ENCODE assay signal across 8 mouse cellular contexts in genomic region chr11:21570109-21570474, GRCm38 (mm10). TPM values are rescaled to one million over a fixed set of nuclear protein-coding genes. Genes with fewer than 3 reads are reported as not detected.
A peak's percentile ranks its signal among the peaks of the same experiment; 100 is the strongest.
DNase-seq lines count a peak whose midpoint lies in the region; ATAC-seq and TF ChIP-seq lines count a peak whose summit lies in the region.

No protein-coding gene starts in this region.

- H3K27me3 ChIP-seq in heart, adult 2 months (ENCODE audit: control insufficient read depth, insufficient read depth, low read length), result no peaks in the 10 kb centered on the region
- no peaks in the 10 kb centered on the region for H3K27me3 ChIP-seq in forebrain, embryonic 13.5 days
- H3K27me3 ChIP-seq in kidney, embryonic 14.5 days (ENCODE audit: control insufficient read depth, insufficient read depth, low read length), result no peaks in the 10 kb centered on the region
- no peaks in the 10 kb centered on the region for H3K27me3 ChIP-seq in myocyte (ENCODE audit: control insufficient read depth, insufficient read depth, insufficient read length)

- H3K4me3 ChIP-seq in heart, adult 2 months, result peak overlapping the region; percentile 72
- H3K4me3 ChIP-seq in forebrain, embryonic 13.5 days, result peak overlapping the region; percentile 17
- peak overlapping the region; percentile 77; the same call in 1 of the 2 replicates for H3K4me3 ChIP-seq in kidney, embryonic 14.5 days (ENCODE audit: low read length)
- H3K4me3 ChIP-seq in myocyte, result peak overlapping the region; percentile 87

- intact Hi-C loops in heart, adult 2 months (cut with DNase I), result loop anchor here (5.0 kb wide), 1 partner anchor 203 kb away; no protein-coding TSS in a partner anchor
- intact Hi-C loops in heart, postnatal 25 days (cut with DNase I), result loop anchor here (5.0 kb wide), 1 partner anchor 1687 kb away; the partner anchor contains the start of gene Xpo1
- intact Hi-C loops in left cerebral cortex, postnatal 4 days (cut with DNase I), result no loop called here

- H3K9me3 ChIP-seq in forebrain, embryonic 13.5 days (replicated peaks), result no peaks in the 10 kb centered on the region
- no peaks in the 10 kb centered on the region for H3K9me3 ChIP-seq in kidney, embryonic 14.5 days (ENCODE audit: control insufficient read depth, low read length)

- H3K9ac ChIP-seq in heart, adult 2 months (ENCODE audit: low read depth, low read length), result peak overlapping the region; percentile 60
- H3K9ac ChIP-seq in forebrain, embryonic 13.5 days, result peak overlapping the region; percentile 34; the same call in 1 of the 2 replicates
- 0 out of 2 replicates have a peak overlapping the region, but pooled peaks have one; percentile 18 for H3K9ac ChIP-seq in kidney, embryonic 14.5 days (ENCODE audit: low read depth, low read length)

- peak overlapping the region; percentile 45 for H3K4me2 ChIP-seq in forebrain, embryonic 13.5 days
- peak overlapping the region; percentile 70 for H3K4me2 ChIP-seq in kidney, embryonic 14.5 days (replicated peaks; ENCODE audit: low read depth, low read length)
- H3K4me2 ChIP-seq in myocyte (ENCODE audit: low read depth), result peak overlapping the region; percentile 85

- H3K79me2 ChIP-seq in heart, adult 2 months (replicated peaks; ENCODE audit: control insufficient read depth, insufficient read depth, low read length), result 0 out of 2 replicates have a peak, but pooled peaks cover 1% of the 10 kb centered on the region
- peaks cover 48% of the 10 kb centered on the region for H3K79me2 ChIP-seq in myocyte (ENCODE audit: control insufficient read depth, insufficient read depth)

- TF ChIP-seq CTCF in heart, adult 2 months (IDR thresholded peaks at IDR 0.05), result no peak

- TF ChIP-seq POLR2A in heart, adult 2 months (IDR thresholded peaks at IDR 0.05; ENCODE audit: insufficient read depth, low read depth, low read length), result 0 out of 2 replicates have a peak, but pooled peaks have one; percentile 13
- no peak for TF ChIP-seq POLR2A in myocyte (IDR thresholded peaks at IDR 0.05; ENCODE audit: insufficient read length, low read depth)

- H3ac ChIP-seq in myocyte (ENCODE audit: control insufficient read depth, insufficient read length), result no peak overlapping the region

- 38% methylated on average over 2 of the region's 2 CpGs for WGBS in heart, adult 2 months
- WGBS in forebrain, embryonic 13.5 days, result 37% methylated on average over 2 of the region's 2 CpGs
- WGBS in kidney, embryonic 14.5 days, result 75% methylated on average over 2 of the region's 2 CpGs

- no peak for TF ChIP-seq EP300 in heart, adult 2 months (IDR thresholded peaks at IDR 0.05; ENCODE audit: insufficient read depth, low read depth, low read length)

- H3K4me1 ChIP-seq in heart, adult 2 months (ENCODE audit: control insufficient read depth, insufficient read depth, low read length), result peaks cover 6% of the 10 kb centered on the region
- peaks cover 29% of the 10 kb centered on the region for H3K4me1 ChIP-seq in forebrain, embryonic 13.5 days
- H3K4me1 ChIP-seq in kidney, embryonic 14.5 days (ENCODE audit: control insufficient read depth, insufficient read depth, low read length), result peaks cover 19% of the 10 kb centered on the region

- ATAC-seq in forebrain, embryonic 13.5 days, result no peak
- ATAC-seq in kidney, embryonic 14.5 days (ENCODE audit: low FRiP score, low TSS enrichment), result no peak
- ATAC-seq in erythroid progenitor cell, adult 5-6 weeks (replicated peaks; ENCODE audit: low FRiP score, poor library complexity, severe bottlenecking), result no peak

- peaks cover 25% of the 10 kb centered on the region for H3K36me3 ChIP-seq in heart, adult 2 months (ENCODE audit: control insufficient read depth, insufficient read depth, low read length)
- H3K36me3 ChIP-seq in forebrain, embryonic 13.5 days (ENCODE audit: poor library complexity, severe bottlenecking), result peaks cover 17% of the 10 kb centered on the region
- peaks cover 14% of the 10 kb centered on the region; the same call in 1 of the 2 replicates for H3K36me3 ChIP-seq in kidney, embryonic 14.5 days (ENCODE audit: control insufficient read depth, insufficient read depth, low read length)
- H3K36me3 ChIP-seq in myocyte (ENCODE audit: control insufficient read depth, insufficient read depth), result peaks cover 13% of the 10 kb centered on the region

- H3K27ac ChIP-seq in heart, adult 2 months, result peak overlapping the region; percentile 96
- no peak overlapping the region; the same call in 1 of the 2 replicates for H3K27ac ChIP-seq in forebrain, embryonic 13.5 days
- peak overlapping the region; percentile 17; the same call in 1 of the 2 replicates for H3K27ac ChIP-seq in kidney, embryonic 14.5 days (ENCODE audit: low read depth, low read length)

- no peak for DNase-seq in heart, adult 2 months
- DNase-seq in heart, postnatal 25 days (ENCODE audit: low spot score), result no peak
- DNase-seq in frontal cortex, postnatal 36 days (ENCODE audit: low spot score in 2 of 2), result no peak
- no peak for DNase-seq in left cerebral cortex, postnatal 4 days

TF ChIP-seq in myocyte, 11 proteins besides CTCF, POLR2A, EP300 and RAD21:
- TF ChIP-seq CEBPB (IDR thresholded peaks at IDR 0.05; ENCODE audit: insufficient read depth, poor library complexity, severe bottlenecking) (no peak), MYOD1 (IDR thresholded peaks at IDR 0.05; ENCODE audit: control insufficient read depth in 1 of 3, insufficient read length in 2 of 3, low read depth in 2 of 3) (no peak), SRF (IDR thresholded peaks at IDR 0.05; ENCODE audit: control insufficient read depth, insufficient read length, low read depth) (no peak), MYOG (IDR thresholded peaks at IDR 0.05; ENCODE audit: control insufficient read depth in 1 of 3, insufficient read depth in 1 of 3, insufficient read length in 2 of 3, low read depth in 2 of 3) (no peak)

RNA-seq across cellular contexts. Expression of gene Wdpcp, which starts 1.9 kb away (rescaled TPM):
- total RNA-seq in heart, adult 2 months (2021), result 1 to 10 TPM; 4.2 to 5.4 TPM
- 1.4 and 5.8 TPM in 2 replicates for polyA plus RNA-seq in heart, adult 2 months (2012; rRNA removed)
- total RNA-seq in heart, postnatal 25 days (2021), result 1 to 10 TPM; 3.7 to 4.0 TPM
- 10.9 and 13.8 TPM in 2 replicates for polyA plus RNA-seq in forebrain, embryonic 13.5 days (2015; fragmentation: Nextera tagmentation; extraction: Ambion mirVana)
- 6.7 and 11.4 TPM in 2 replicates for polyA plus RNA-seq in kidney, embryonic 14.5 days (2014; fragmentation: Nextera tagmentation; extraction: Ambion mirVana)
- 5.2 TPM for polyA plus RNA-seq in myocyte (2012; fragmentation: generic; extraction: Trizol)
- 0.84 TPM in 1 of 2 replicates, not detected in the other for total RNA-seq in erythroid progenitor cell, adult 5-6 weeks (2015; ENCODE audit: low replicate concordance)
- 1.6 and 4.7 TPM in 2 replicates for total RNA-seq in erythroid progenitor cell, adult 5-6 weeks (2017; ENCODE audit: low replicate concordance)
- 10 to 100 TPM; 16.6 to 17.3 TPM for total RNA-seq in left cerebral cortex, postnatal 4 days (2021)

RNA-seq across cellular contexts. Expression of gene Mdh1, which starts 2.1 kb away (rescaled TPM):
- total RNA-seq in heart, adult 2 months (2021), result 1,000 to 10,000 TPM; 2,315 to 2,577 TPM
- polyA plus RNA-seq in heart, adult 2 months (2012; rRNA removed), result 1,485 and 2,844 TPM in 2 replicates
- total RNA-seq in heart, postnatal 25 days (2021), result 1,000 to 10,000 TPM; 2,362 to 2,650 TPM
- 454 and 496 TPM in 2 replicates for polyA plus RNA-seq in forebrain, embryonic 13.5 days (2015; fragmentation: Nextera tagmentation; extraction: Ambion mirVana)
- polyA plus RNA-seq in kidney, embryonic 14.5 days (2014; fragmentation: Nextera tagmentation; extraction: Ambion mirVana), result 521 and 608 TPM in 2 replicates
- 184 TPM for polyA plus RNA-seq in myocyte (2012; fragmentation: generic; extraction: Trizol)
- 23.1 and 76.3 TPM in 2 replicates for total RNA-seq in erythroid progenitor cell, adult 5-6 weeks (2015; ENCODE audit: low replicate concordance)
- 11.2 and 21.8 TPM in 2 replicates for total RNA-seq in erythroid progenitor cell, adult 5-6 weeks (2017; ENCODE audit: low replicate concordance)
- total RNA-seq in left cerebral cortex, postnatal 4 days (2021), result 100 to 1,000 TPM; 318 to 322 TPM

Comparison
In these comparisons a context has a peak if more than half of its experiments do, and no peak if none do; other contexts are left out.
1. H3K4me3 ChIP-seq: peak in every context shown above with its lines; median percentile 87 in myocyte; 77 in kidney, embryonic 14.5 days; 72 in heart, adult 2 months; 17 in forebrain, embryonic 13.5 days.
2. RNA of gene Mdh1, which starts 2.1 kb away (total RNA-seq): 2,362 to 2,650 TPM in heart, postnatal 25 days and 2,315 to 2,577 TPM in heart, adult 2 months; 318 to 322 TPM in left cerebral cortex, postnatal 4 days and 11.2 to 76.3 TPM in erythroid progenitor cell, adult 5-6 weeks; every median in the first group is over 4 times any median in the second.
3. Peak in every context shown above with its lines, with median percentiles within 50 percentile points of each other: H3K9ac ChIP-seq and H3K4me2 ChIP-seq.